In the genomic region with DNA sequence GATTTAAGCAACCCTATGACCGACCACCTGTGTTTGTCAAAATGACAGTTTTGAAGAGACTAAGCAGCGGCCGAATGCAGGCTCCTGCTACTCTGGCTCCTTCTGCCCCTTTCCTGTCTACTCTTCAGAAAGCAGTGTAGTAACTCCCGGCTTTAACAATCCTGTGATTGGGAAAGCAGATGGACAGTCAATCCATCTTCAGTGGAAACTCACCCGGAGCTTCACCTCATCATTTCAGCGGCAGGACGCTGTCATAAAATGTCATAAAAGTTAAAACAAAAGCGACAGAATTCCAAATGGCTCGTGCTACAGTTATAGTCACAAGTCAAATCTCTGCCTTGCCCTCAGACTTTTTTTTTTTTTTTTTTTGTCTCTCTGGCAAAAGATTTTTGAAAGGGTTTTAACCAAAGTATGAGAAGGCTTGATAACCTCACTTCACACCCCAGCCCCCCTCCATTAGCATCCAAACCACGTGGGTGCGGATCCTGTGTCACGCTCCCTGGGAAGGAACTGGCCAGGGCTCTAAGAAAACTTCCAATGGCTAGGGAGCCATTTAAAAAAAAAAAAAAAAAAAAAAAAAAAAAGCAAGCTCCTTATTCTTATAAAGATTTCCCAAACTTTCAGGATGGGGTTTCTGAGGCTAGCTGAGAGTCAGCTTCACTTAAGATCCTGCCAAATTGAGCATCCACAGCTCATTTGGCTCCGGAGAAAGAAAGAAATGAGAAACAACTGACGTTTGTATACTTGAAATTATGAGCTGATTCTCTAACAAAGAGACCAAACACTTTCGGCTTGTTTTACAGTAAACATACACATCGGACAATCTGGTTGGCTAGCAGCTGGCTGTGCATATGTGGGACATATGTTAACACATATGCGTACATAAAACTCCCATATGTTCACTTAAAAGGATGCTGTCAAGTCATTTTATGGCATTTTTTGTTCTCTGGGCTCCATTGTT, we compare ENCODE assay signal across 11 mouse cellular contexts. TPM values are rescaled to one million over a fixed set of nuclear protein-coding genes. Genes with fewer than 3 reads are reported as not detected.
DNase-seq lines count a peak whose midpoint lies in the region; ATAC-seq and TF ChIP-seq lines count a peak whose summit lies in the region.
"Had no signal": no experiment of that assay in that cellular context is flagged by ENCODE, and none has a peak within 500 bp of the region (broad histone marks: within the 10 kb centered on the region; RNA-seq: fewer than 3 reads in every experiment).

No protein-coding gene starts in this region.

- no peak overlapping the region for H3K4me2 ChIP-seq in heart, embryonic 12.5 days
- H3K4me2 ChIP-seq in embryonic facial prominence, embryonic 14.5 days (ENCODE audit: low read depth, low read length), result no peak overlapping the region; the same call in 1 of the 2 replicates
- H3K4me2 ChIP-seq in lung, embryonic 16.5 days (ENCODE audit: low read depth, low read length), result no peak overlapping the region; the same call in 1 of the 2 replicates
- H3K4me2 ChIP-seq: liver, embryonic 13.5 days had no signal

- in situ Hi-C loops in ES-E14 (cut with MboI; ENCODE audit: low sequenced_read_pairs in 2 of 2, unreplicated experiment in 2 of 2), result no loop called here

- no peak overlapping the region for H3K4me3 ChIP-seq in heart, embryonic 12.5 days
- H3K4me3 ChIP-seq in ES-E14 (ENCODE audit: insufficient read depth in 1 of 2, low read depth in 1 of 2, low read length in 2 of 2, poor library complexity in 1 of 2, severe bottlenecking in 1 of 2), result no peak overlapping the region
- H3K4me3 ChIP-seq in embryonic facial prominence, embryonic 14.5 days (ENCODE audit: low read depth, low read length), result no peak overlapping the region
- no peak overlapping the region for H3K4me3 ChIP-seq in lung, embryonic 16.5 days (ENCODE audit: low read length)
- H3K4me3 ChIP-seq: liver, embryonic 13.5 days had no signal

- H3K27me3 ChIP-seq in heart, embryonic 12.5 days (replicated peaks), result no peaks in the 10 kb centered on the region
- no peaks in the 10 kb centered on the region for H3K27me3 ChIP-seq in embryonic facial prominence, embryonic 14.5 days (replicated peaks; ENCODE audit: control insufficient read depth, insufficient read depth, low read length)
- no peaks in the 10 kb centered on the region for H3K27me3 ChIP-seq in lung, embryonic 16.5 days (ENCODE audit: control insufficient read depth, insufficient read depth, low read depth, low read length)
- H3K27me3 ChIP-seq: CH12.LX; liver, embryonic 13.5 days had no signal

- no peak overlapping the region for H3K27ac ChIP-seq in heart, embryonic 12.5 days (ENCODE audit: poor library complexity, severe bottlenecking)
- no peak overlapping the region for H3K27ac ChIP-seq in ES-E14 (ENCODE audit: insufficient read depth, low read depth, low read length, poor library complexity, severe bottlenecking)
- peak overlapping the region; percentile 15; the same call in 1 of the 2 replicates for H3K27ac ChIP-seq in embryonic facial prominence, embryonic 14.5 days (replicated peaks; ENCODE audit: low read depth, low read length)
- H3K27ac ChIP-seq in lung, embryonic 16.5 days (ENCODE audit: low read length), result peak overlapping the region; percentile 18; the same call in 1 of the 2 replicates
- H3K27ac ChIP-seq: liver, embryonic 13.5 days had no signal

- intact Hi-C loops in heart, postnatal 10 days (cut with DNase I), result no loop called here
- intact Hi-C loops in heart, postnatal 25 days (cut with DNase I), result no loop called here

- H3K36me3 ChIP-seq in heart, embryonic 12.5 days, result no peaks in the 10 kb centered on the region
- no peaks in the 10 kb centered on the region for H3K36me3 ChIP-seq in ES-E14 (ENCODE audit: control insufficient read depth, insufficient read depth, low read length, poor library complexity, severe bottlenecking)
- H3K36me3 ChIP-seq in embryonic facial prominence, embryonic 14.5 days (ENCODE audit: control insufficient read depth, insufficient read depth, low read length), result no peaks in the 10 kb centered on the region
- no peaks in the 10 kb centered on the region for H3K36me3 ChIP-seq in lung, embryonic 16.5 days (ENCODE audit: control insufficient read depth, insufficient read depth, low read length)
- H3K36me3 ChIP-seq: liver, embryonic 13.5 days had no signal

- WGBS in heart, embryonic 12.5 days, result 52% methylated on average over 17 of the region's 17 CpGs
- 52% methylated on average over 17 of the region's 17 CpGs for WGBS in embryonic facial prominence, embryonic 14.5 days
- 32% methylated on average over 17 of the region's 17 CpGs for WGBS in lung, embryonic 16.5 days

- no peaks in the 10 kb centered on the region for H3K9me3 ChIP-seq in heart, embryonic 12.5 days (replicated peaks)
- no peaks in the 10 kb centered on the region for H3K9me3 ChIP-seq in ES-E14 (ENCODE audit: control insufficient read depth, insufficient read depth, low read depth, low read length)
- no peaks in the 10 kb centered on the region for H3K9me3 ChIP-seq in embryonic facial prominence, embryonic 14.5 days (ENCODE audit: control insufficient read depth, low read length)
- H3K9me3 ChIP-seq in lung, embryonic 16.5 days (ENCODE audit: control insufficient read depth, low read length), result no peaks in the 10 kb centered on the region
- H3K9me3 ChIP-seq: liver, embryonic 13.5 days had no signal

- no peak for ATAC-seq in heart, embryonic 12.5 days (ENCODE audit: insufficient number of reproducible peaks, low FRiP score)
- ATAC-seq in embryonic facial prominence, embryonic 14.5 days (ENCODE audit: low read depth), result peak; percentile 41; the same call in 1 of the 2 replicates
- peak; percentile 91 for ATAC-seq in lung, embryonic 16.5 days (ENCODE audit: low read depth)

- peak; percentile 4 to 14 for DNase-seq in heart, postnatal 10 days
- no peak for DNase-seq in ES-E14 (ENCODE audit: low read depth, low spot score)
- peak; percentile 84 for DNase-seq in embryonic facial prominence, embryonic 14.5 days (ENCODE audit: low spot score)
- DNase-seq in thymus, postnatal 14 days, result no peak
- DNase-seq in thymus, postnatal 10 days (ENCODE audit: low spot score in 2 of 2), result no peak
- DNase-seq in heart, postnatal 25 days (ENCODE audit: low spot score), result no peak
- DNase-seq: kidney, postnatal 25 days; liver, embryonic 13.5 days had no signal

- no peaks in the 10 kb centered on the region for H3K4me1 ChIP-seq in heart, embryonic 12.5 days (replicated peaks)
- no peaks in the 10 kb centered on the region for H3K4me1 ChIP-seq in ES-E14 (ENCODE audit: control insufficient read depth in 2 of 2, insufficient read depth in 2 of 2, low read length in 2 of 2, poor library complexity in 1 of 2)
- H3K4me1 ChIP-seq in embryonic facial prominence, embryonic 14.5 days (ENCODE audit: control insufficient read depth, insufficient read depth, low read length), result no peaks in the 10 kb centered on the region
- H3K4me1 ChIP-seq in lung, embryonic 16.5 days (replicated peaks; ENCODE audit: control insufficient read depth, insufficient read depth, low read length), result peaks cover 9% of the 10 kb centered on the region

- no peak overlapping the region for H3K9ac ChIP-seq in heart, embryonic 12.5 days
- no peak overlapping the region for H3K9ac ChIP-seq in ES-E14 (ENCODE audit: insufficient read depth, low read depth, low read length, poor library complexity, severe bottlenecking)
- H3K9ac ChIP-seq in embryonic facial prominence, embryonic 14.5 days (ENCODE audit: low read depth, low read length), result no peak overlapping the region
- no peak overlapping the region for H3K9ac ChIP-seq in lung, embryonic 16.5 days (ENCODE audit: low read length)
- H3K9ac ChIP-seq: liver, embryonic 13.5 days had no signal

TF ChIP-seq in ES-E14, 5 proteins besides CTCF, POLR2A, EP300 and RAD21:
- TF ChIP-seq MAFK (IDR thresholded peaks at IDR 0.05; ENCODE audit: insufficient read depth, low read depth, low read length) (no peak), ZC3H11A (IDR thresholded peaks at IDR 0.05; ENCODE audit: borderline replicate concordance, low read depth, low read length) (no peak), HCFC1 (IDR thresholded peaks at IDR 0.05; ENCODE audit: borderline replicate concordance, insufficient read depth, low read length) (no peak), CHD2 (IDR thresholded peaks at IDR 0.05; ENCODE audit: low read depth, low read length) (no peak), ZNF384 (IDR thresholded peaks at IDR 0.05; ENCODE audit: low read depth, low read length) (0 out of 2 replicates have a peak, but pooled peaks have one; percentile 27)
TF ChIP-seq in ES-E14: peak in this region for 1.

RNA-seq across cellular contexts. Expression of a gene that starts 40.4 kb away (rescaled TPM):
- total RNA-seq in heart, postnatal 10 days (2021), result 1 to 10 TPM; 2.6 to 3.4 TPM
- 2.1 and 3.1 TPM in 2 replicates for polyA plus RNA-seq in heart, embryonic 12.5 days (2016; fragmentation: Nextera tagmentation; extraction: Ambion mirVana)
- total RNA-seq in ES-E14 (2012; rRNA removed), result 1.7 and 4.4 TPM in 2 replicates
- 5.3 and 6.3 TPM in 2 replicates for polyA plus RNA-seq in embryonic facial prominence, embryonic 14.5 days (2014; fragmentation: Nextera tagmentation; extraction: Ambion mirVana)
- polyA plus RNA-seq in lung, embryonic 16.5 days (2015; fragmentation: Nextera tagmentation; extraction: Ambion mirVana), result 128 and 141 TPM in 2 replicates
- 1 to 10 TPM; 2.7 to 2.8 TPM for total RNA-seq in heart, postnatal 25 days (2021)

Comparison
In these comparisons a context has a peak if more than half of its experiments do, and no peak if none do; other contexts are left out.
1. DNase-seq: peak in heart, postnatal 10 days (2 of 2) and embryonic facial prominence, embryonic 14.5 days (single experiment); none in ES-E14 (single experiment), thymus, postnatal 14 days (single experiment), thymus, postnatal 10 days (0 of 2) and heart, postnatal 25 days (single experiment).
2. H3K27ac ChIP-seq: peak in embryonic facial prominence, embryonic 14.5 days (single experiment) and lung, embryonic 16.5 days (single experiment); none in heart, embryonic 12.5 days (single experiment) and ES-E14 (single experiment).